Mouse (Mus musculus) E14TG2a.4 (cell line): ENCODE results near the gene Gm18596.
"Not testable (repeated sequence)": the region's sequence is repeated elsewhere in the genome, so short reads cannot be mapped to it uniquely, and the experiment has no call there.

Experiments used
- H3K27me3 ChIP-seq: 2 replicates; pipeline ENCODE4 v1.6.1; 2014; ENCODE audit warnings: low read length, control low read depth; ENCODE audit not compliant: insufficient read depth
- H3K36me3 ChIP-seq: 2 replicates; pipeline ENCODE4 v1.6.1; 2014; ENCODE audit warnings: low read length, control low read depth; ENCODE audit not compliant: insufficient read depth
- H3K4me1 ChIP-seq: replicated peaks from 2 replicates; pipeline ENCODE4 v1.6.1; 2014; ENCODE audit warnings: low read depth, low read length, control low read depth
- H3K4me3 ChIP-seq: replicated peaks from 2 replicates; pipeline ENCODE4 v1.5.1; 2014; ENCODE audit warnings: mild to moderate bottlenecking, low read length
- H3K9me3 ChIP-seq: 2 replicates; pipeline ENCODE4 v1.6.1; 2014; ENCODE audit warnings: low read length, control low read depth
- CTCF ChIP-seq: conservative IDR thresholded peaks from 2 replicates; pipeline ENCODE4 v1.5.1; 2014; ENCODE audit warnings: low read length
- NANOG ChIP-seq: IDR thresholded peaks from 2 replicates; pipeline ENCODE4 v1.6.1; 2014; ENCODE audit warnings: borderline replicate concordance, low read length, mixed read lengths
- POU5F1 ChIP-seq: IDR thresholded peaks from 2 replicates; pipeline ENCODE4 v1.6.1; 2014; ENCODE audit warnings: low read length, borderline replicate concordance

Gene Gm18596

DNA sequence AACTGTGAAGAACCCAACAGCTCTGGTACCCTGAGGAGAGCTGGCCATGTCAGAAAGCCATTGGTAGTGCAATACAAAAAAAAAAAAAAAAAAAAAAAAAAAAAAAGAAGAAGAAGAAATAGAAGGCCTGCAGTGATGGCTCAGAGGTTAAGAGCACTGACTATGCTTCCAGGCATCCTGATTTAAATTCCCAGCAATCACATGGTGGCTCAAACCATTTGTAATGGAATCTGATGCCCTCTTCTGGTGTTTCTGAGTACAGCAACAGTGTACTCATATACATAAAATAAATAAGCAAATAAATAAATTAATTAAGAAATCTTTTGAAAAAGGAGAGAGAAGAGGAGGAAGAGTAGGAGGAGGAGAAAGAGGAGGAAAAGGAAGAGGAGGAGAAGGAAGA is 11.0 kb upstream of the Gm18596 start:
- no peaks in the 10 kb centered on the region for H3K36me3 ChIP-seq
- no peaks in the 10 kb centered on the region for H3K27me3 ChIP-seq
- TF ChIP-seq CTCF (peak; percentile 44), NANOG (no peak), POU5F1 (no peak)
- no peak overlapping the region for H3K4me3 ChIP-seq
- no peaks in the 10 kb centered on the region; the same call in 1 of the 2 replicates for H3K4me1 ChIP-seq
- peaks cover 7% of the 10 kb centered on the region; the same call in 1 of the 2 replicates for H3K9me3 ChIP-seq

DNA sequence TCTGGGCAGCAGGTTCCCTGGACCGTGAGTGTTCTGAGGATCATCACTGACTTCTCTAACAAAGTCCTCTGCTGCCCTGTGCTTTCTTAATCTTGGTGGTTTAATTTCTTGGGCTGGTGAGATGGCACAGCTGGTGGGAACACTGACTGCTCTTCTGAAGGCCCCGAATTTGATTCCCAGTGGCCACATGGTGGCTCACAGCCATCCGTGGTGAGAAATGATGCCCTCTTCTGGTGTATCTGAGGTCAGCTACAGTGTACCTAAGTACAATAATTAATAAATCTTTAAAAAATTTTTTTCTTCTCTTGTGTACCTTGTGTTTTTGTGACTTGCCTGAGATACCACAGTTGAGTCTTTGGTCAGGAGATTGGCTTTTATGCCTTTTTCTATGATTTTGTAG is 9.9 kb upstream of the Gm18596 start:
- H3K27me3 ChIP-seq, H3K36me3 ChIP-seq, H3K4me3 ChIP-seq, H3K9me3 ChIP-seq, H3K4me1 ChIP-seq: not testable (repeated sequence)

DNA sequence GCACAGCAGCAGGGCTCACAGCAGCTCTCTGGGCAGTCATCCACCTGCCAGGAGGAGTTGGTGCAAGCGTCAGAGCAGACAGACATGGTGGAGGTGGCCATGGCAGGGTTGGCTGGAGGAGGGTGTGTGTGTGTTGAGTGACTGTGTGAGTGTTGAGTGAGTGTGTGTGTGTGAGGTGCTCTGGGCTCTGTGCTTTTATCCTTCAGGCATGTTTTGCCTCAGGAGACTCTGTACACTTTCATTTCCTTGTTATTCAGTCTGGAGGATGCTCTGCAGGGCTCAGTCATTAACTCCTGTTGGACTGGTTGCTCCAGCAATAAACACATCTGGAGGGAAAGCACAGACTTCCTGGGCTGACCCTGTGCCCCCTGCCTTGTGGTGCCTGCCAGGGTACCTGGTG is 8.8 kb upstream of the Gm18596 start, which contains the start of gene Gm9736:
Gene Gm9736, minus strand, starts transcription at position 101 of the 400 bp plus-strand sequence.
- not testable (repeated sequence) for H3K36me3 ChIP-seq

DNA sequence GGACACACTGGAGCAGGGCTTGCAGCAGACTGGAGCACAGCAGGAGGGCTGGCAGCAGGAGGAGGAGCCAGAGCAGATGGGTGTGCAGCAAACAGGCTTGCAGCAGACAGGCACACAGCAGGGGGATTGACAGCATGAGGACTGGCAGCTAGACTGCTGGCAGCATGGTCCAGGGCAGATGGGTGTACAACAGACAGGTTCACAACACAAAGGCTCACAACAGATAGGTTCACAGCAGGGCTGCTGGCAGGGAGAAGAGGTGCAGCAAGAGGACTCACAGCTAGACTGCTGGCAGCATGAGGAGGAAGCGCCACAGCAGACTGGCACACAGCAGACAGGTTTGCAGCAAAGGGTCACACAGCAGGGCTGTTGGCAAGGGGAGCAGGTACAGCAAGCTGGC is 8.2 kb upstream of the Gm18596 start:
- not testable (repeated sequence) for H3K4me3 ChIP-seq, H3K9me3 ChIP-seq, H3K27me3 ChIP-seq, H3K36me3 ChIP-seq, H3K4me1 ChIP-seq

More for the DNA sequence above, 8.8 kb upstream of the Gm18596 start, which contains the start of gene Gm9736:
- not testable (repeated sequence) for H3K9me3 ChIP-seq, H3K27me3 ChIP-seq, H3K4me3 ChIP-seq, H3K4me1 ChIP-seq

DNA sequence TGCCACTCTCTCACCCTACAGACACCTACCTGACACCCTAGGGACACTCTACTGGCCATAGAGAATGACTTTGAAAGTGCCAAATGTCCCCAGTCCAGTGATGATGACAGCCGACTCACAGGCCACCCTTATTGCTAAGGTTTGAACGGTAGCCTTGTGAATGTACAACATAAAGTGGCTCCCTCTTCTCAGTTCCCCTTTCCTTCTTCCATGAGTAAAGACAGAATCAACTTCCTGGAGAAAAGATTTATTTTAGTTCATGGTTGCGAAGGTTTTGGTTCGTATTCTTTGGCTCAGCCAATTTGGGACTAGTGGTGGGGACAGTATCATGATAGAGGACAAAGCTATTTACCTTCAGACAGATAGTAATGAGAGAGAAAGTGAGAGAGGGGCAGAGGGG is 3.5 kb downstream of the Gm18596 start:
- TF ChIP-seq NANOG (no peak), CTCF (no peak)

DNA sequence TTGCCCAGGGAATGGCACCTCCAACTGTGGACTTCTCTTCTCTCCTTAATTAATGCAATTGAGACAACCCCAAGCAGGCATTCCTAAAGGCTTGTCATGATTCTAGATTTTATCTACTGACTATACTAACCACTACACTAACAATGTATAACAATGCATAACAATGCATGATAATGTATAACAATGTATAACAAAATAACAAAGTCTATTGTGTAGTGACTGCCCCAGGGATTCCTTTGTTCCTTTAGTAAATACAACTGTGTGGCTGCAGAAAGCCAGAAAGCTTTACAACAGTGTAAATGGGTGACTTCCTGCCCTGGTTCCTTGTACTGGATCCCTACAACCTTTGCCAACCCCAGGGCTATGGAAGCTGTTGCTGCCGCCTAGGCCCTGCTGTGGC is 6.5 kb downstream of the Gm18596 start:
- H3K27me3 ChIP-seq, result 0 out of 2 replicates have a peak, but pooled peaks cover 3% of the 10 kb centered on the region
- peak; percentile 42; the same call in 1 of the 2 replicates for TF ChIP-seq POU5F1
- TF ChIP-seq CTCF, result no peak
- peak; percentile 60; the same call in 1 of the 2 replicates for TF ChIP-seq NANOG
- no peak overlapping the region for H3K4me3 ChIP-seq
- peaks cover 8% of the 10 kb centered on the region for H3K9me3 ChIP-seq
- no peaks in the 10 kb centered on the region for H3K4me1 ChIP-seq
- no peaks in the 10 kb centered on the region for H3K36me3 ChIP-seq

More for the DNA sequence above, 3.5 kb downstream of the Gm18596 start:
- Histone ChIP-seq H3K36me3 (no peaks in the 10 kb centered on the region), H3K27me3 (0 out of 2 replicates have a peak, but pooled peaks cover 3% of the 10 kb centered on the region), H3K4me1 (no peaks in the 10 kb centered on the region), H3K9me3 (peaks cover 8% of the 10 kb centered on the region), H3K4me3 (no peak overlapping the region)

DNA sequence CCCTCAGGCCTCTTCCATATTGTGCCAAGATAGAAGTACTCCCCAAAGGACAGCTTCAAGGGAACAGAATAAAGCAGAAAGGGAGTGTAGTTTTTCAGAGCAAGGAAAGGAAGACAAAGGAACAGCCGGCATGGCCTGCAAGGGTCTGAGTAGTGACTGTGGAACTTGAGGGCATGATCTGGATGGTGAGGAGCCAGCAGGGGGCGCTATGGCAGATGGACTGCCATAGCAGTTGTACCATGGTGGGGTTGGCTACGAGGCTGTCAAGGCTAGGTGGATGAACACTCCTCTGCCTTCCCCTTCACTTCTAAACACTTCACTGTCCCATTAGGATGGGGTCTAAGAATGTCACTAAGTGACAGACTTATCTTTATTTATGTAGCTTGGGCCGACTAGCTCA is 13.2 kb downstream of the Gm18596 start:
- H3K36me3 ChIP-seq, result no peaks in the 10 kb centered on the region
- no peaks in the 10 kb centered on the region for H3K4me1 ChIP-seq
- TF ChIP-seq NANOG, result no peak
- no peak for TF ChIP-seq POU5F1
- peak; percentile 47 for TF ChIP-seq CTCF
- no peaks in the 10 kb centered on the region for H3K9me3 ChIP-seq
- H3K27me3 ChIP-seq, result no peaks in the 10 kb centered on the region
- no peak overlapping the region for H3K4me3 ChIP-seq

DNA sequence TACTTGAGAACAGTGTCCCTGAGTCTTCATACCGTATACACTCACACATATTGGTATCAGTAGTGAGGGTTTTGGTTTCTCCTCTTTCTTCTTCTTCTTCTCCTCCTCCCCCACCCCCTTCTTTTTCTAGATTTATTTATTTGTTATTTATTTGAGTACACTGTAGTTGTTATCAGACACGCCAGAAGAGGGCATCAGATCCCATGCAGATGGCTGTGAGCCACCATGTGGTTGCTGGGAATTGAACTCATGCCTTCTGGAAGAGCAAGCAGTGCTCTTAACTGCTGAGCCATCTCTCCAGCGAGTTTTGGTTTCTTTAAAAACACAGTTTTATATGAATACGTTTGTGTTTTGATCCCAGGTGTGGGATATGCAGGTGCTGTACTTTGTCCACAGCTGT is 14.2 kb downstream of the Gm18596 start:
- TF ChIP-seq NANOG (no peak), POU5F1 (no peak), CTCF (no peak)
- Histone ChIP-seq H3K9me3 (no peaks in the 10 kb centered on the region), H3K36me3 (no peaks in the 10 kb centered on the region)

DNA sequence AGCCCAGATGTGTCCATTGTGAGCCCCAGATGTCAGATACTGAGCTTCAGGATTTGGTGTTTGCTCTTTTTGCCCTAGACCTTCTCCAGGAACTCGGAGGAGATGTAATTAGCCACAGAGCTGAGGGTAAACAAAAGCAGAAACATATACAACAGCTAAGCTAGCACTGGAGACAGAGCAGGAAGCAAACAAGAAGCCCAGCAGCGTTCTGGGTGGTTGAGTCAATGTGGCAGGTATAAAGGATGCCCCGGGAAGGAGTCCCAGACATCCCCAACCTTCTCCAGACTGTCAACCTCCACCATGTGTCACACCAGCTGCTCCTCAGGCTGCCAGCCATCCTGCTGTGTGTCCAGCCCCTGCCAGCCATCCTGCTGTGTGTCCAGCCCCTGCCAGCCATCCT is 16.3 kb downstream of the Gm18596 start, which contains the start of gene Gm10100:
Gene Gm10100, plus strand, starts transcription at position 301 of the 400 bp plus-strand sequence.
- Histone ChIP-seq H3K36me3 (no peaks in the 10 kb centered on the region), H3K4me1 (no peaks in the 10 kb centered on the region), H3K4me3 (no peak within 1 kb of the TSS), H3K27me3 (no peaks in the 10 kb centered on the region), H3K9me3 (no peaks in the 10 kb centered on the region)
- TF ChIP-seq POU5F1 (no peak), NANOG (no peak), CTCF (no peak)

More for the DNA sequence above, 14.2 kb downstream of the Gm18596 start:
- H3K4me1 ChIP-seq, result no peaks in the 10 kb centered on the region
- no peak overlapping the region for H3K4me3 ChIP-seq
- H3K27me3 ChIP-seq, result no peaks in the 10 kb centered on the region

DNA sequence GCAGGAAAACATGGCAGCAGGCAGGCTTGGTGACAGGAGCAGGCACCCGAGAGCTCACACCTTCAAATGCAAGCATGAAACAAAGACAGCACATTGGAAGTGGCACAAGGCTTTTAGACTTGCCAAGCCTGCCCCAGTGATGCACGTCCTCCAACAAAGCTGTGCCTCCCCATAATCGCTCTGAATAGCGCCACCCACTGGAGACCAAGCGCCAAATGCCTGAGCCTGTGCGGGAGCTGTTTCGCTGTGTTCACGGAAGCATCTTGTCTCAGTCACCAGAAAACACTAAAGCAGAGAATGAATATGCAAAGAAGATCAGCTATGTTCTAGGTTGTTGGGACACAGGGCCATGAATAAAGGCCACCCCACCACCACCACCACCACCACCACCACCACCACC is 17.6 kb downstream of the Gm18596 start:
- H3K4me1 ChIP-seq, result no peaks in the 10 kb centered on the region
- no peaks in the 10 kb centered on the region for H3K36me3 ChIP-seq
- H3K9me3 ChIP-seq, result peaks cover 6% of the 10 kb centered on the region; the same call in 1 of the 2 replicates
- peak; percentile 62 for TF ChIP-seq CTCF
- no peak for TF ChIP-seq POU5F1
- no peaks in the 10 kb centered on the region for H3K27me3 ChIP-seq
- H3K4me3 ChIP-seq, result no peak overlapping the region

DNA sequence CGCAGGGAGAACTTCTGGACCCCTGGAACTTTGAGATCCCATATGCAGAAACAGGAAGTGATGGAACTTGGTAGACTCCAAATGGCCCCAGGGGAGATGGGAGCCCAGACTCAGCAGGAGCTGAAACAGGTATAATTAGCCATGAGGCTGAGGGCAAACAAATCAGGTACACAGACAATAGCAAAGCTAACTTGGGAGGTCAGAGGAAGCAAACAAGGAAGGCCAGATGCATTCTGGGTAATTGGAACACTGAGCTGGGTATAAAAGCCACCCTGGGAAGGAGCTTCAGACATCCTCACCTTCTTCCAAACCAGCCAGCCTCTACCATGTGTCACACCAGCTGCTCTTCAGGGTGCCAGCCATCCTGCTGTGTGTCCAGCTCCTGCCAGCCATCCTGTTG is 22.1 kb downstream of the Gm18596 start, which contains the start of gene Krtap12-1:
Gene Krtap12-1, plus strand, starts transcription at position 301 of the 400 bp plus-strand sequence.
- H3K36me3 ChIP-seq, H3K4me1 ChIP-seq, H3K9me3 ChIP-seq, H3K4me3 ChIP-seq, H3K27me3 ChIP-seq: not testable (repeated sequence)
